Mouse (Mus musculus) hindbrain, embryonic 16.5 days (tissue): ENCODE results near the gene Pde6g. TPM values are rescaled to one million over a fixed set of nuclear protein-coding genes. Genes with fewer than 3 reads are reported as not detected.

ENCODE experiments used
- ATAC-seq: fragments of 200-750 bp; cut with Nextera tagmentation; 2 replicates; pipeline ENCODE4 v1.8.0; 2017; ENCODE audit warnings: moderate TSS enrichment, moderate library complexity
- H3K27ac ChIP-seq: fragments of 300-500 bp; sonication (generic); 2 replicates; pipeline ENCODE4 v1.5.1; 2014; ENCODE audit warnings: low read depth, mild to moderate bottlenecking, control low read depth, low read length, moderate library complexity
- H3K27me3 ChIP-seq: fragments of 300-500 bp; sonication (generic); replicated peaks from 2 replicates; pipeline ENCODE4 v1.6.1; 2014; ENCODE audit warnings: low read length; ENCODE audit not compliant: control insufficient read depth, insufficient read depth
- H3K36me3 ChIP-seq: fragments of 300-500 bp; sonication (generic); 2 replicates; pipeline ENCODE4 v1.6.1; 2014; ENCODE audit warnings: mild to moderate bottlenecking, low read length, moderate library complexity, mixed read lengths; ENCODE audit not compliant: control insufficient read depth, insufficient read depth
- H3K4me1 ChIP-seq: fragments of 300-500 bp; sonication (generic); 2 replicates; pipeline ENCODE4 v1.6.1; 2014; ENCODE audit warnings: low read depth, low read length; ENCODE audit not compliant: control insufficient read depth, insufficient read depth
- H3K4me2 ChIP-seq: fragments of 300-500 bp; sonication (generic); 2 replicates; pipeline ENCODE4 v1.6.1; 2014; ENCODE audit warnings: mild to moderate bottlenecking, low read length, control low read depth, moderate library complexity
- H3K4me3 ChIP-seq: fragments of 300-500 bp; sonication (generic); 2 replicates; pipeline ENCODE4 v1.5.1; 2014; ENCODE audit warnings: mild to moderate bottlenecking, low read length, control low read depth, moderate library complexity
- H3K9ac ChIP-seq: fragments of 300-500 bp; sonication (generic); 2 replicates; pipeline ENCODE4 v1.6.1; 2014; ENCODE audit warnings: low read depth, mild to moderate bottlenecking, control low read depth, low read length, moderate library complexity
- H3K9me3 ChIP-seq: fragments of 300-500 bp; sonication (generic); 2 replicates; pipeline ENCODE4 v1.6.1; 2014; ENCODE audit warnings: mild to moderate bottlenecking, low read length, moderate library complexity; ENCODE audit not compliant: control insufficient read depth
- WGBS: fragments of 180-500 bp; shearing (Covaris S2); extraction: QIAGEN DNeasy Blood & Tissue Kit; methylation state at CpG from one replicate; pipeline ENCODE4 v1.1.7; 2014; 5-methylcytosine and 5-hydroxymethylcytosine counted together
- polyA plus RNA-seq: library from polyadenylated mRNA; unstranded; fragments of >200 nt; fragmentation: Nextera tagmentation; extraction: Ambion mirVana; gene quantifications from 2 replicates; pipeline ENCODE4 v1.2.1, GENCODE M21; 2015

Pde6g gene
- polyA plus RNA-seq, 1 experiment from 2014 or later, result 0.30 TPM

DNA sequence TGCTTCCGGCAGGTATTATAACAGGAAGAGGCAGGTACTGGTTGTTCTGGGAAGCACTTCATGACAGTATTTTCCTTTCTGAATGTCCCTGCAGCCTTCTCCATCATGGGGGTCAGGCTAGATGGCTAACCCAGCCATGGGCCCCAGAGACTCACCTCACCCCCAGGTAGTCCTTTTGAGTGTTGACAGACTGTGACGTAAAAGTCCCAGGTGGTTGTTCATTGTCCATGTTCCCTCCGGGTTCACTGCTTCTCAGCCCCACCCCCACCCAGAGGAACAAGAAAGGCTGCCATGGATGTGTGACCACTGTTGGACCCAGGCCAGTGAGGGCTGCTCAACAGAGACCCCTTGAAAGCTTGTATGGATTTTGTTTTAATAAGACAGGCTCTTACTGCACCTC lies 40.1 kb upstream of the Pde6g start:
- peak overlapping the region; percentile 58; the same call in 1 of the 2 replicates for H3K27ac ChIP-seq
- H3K36me3 ChIP-seq, result peaks cover 28% of the 10 kb centered on the region; the same call in 1 of the 2 replicates
- 47% methylated on average over 3 of the region's 3 CpGs for WGBS
- peak overlapping the region; percentile 82; the same call in 1 of the 2 replicates for H3K9ac ChIP-seq
- H3K9me3 ChIP-seq, result no peaks in the 10 kb centered on the region
- peak overlapping the region; percentile 90 for H3K4me2 ChIP-seq
- no peak for ATAC-seq
- H3K4me1 ChIP-seq, result peaks cover 25% of the 10 kb centered on the region
- H3K27me3 ChIP-seq, result no peaks in the 10 kb centered on the region
- H3K4me3 ChIP-seq, result peak overlapping the region; percentile 85

- ATAC-seq, result no peak
- H3K4me1 ChIP-seq, result peaks cover 25% of the 10 kb centered on the region
- peak overlapping the region; percentile 58 for H3K27ac ChIP-seq
- WGBS, result 19% methylated on average over 3 of the region's 3 CpGs
- peaks cover 30% of the 10 kb centered on the region; the same call in 1 of the 2 replicates for H3K36me3 ChIP-seq
- no peaks in the 10 kb centered on the region for H3K9me3 ChIP-seq
- H3K4me2 ChIP-seq, result peak overlapping the region; percentile 90
- peak overlapping the region; percentile 82 for H3K9ac ChIP-seq
- peak overlapping the region; percentile 85 for H3K4me3 ChIP-seq
- no peaks in the 10 kb centered on the region for H3K27me3 ChIP-seq
Measured at GRCm38 (mm10) chr11:120492878-120493203, 39.5 kb upstream of the Pde6g start.

DNA sequence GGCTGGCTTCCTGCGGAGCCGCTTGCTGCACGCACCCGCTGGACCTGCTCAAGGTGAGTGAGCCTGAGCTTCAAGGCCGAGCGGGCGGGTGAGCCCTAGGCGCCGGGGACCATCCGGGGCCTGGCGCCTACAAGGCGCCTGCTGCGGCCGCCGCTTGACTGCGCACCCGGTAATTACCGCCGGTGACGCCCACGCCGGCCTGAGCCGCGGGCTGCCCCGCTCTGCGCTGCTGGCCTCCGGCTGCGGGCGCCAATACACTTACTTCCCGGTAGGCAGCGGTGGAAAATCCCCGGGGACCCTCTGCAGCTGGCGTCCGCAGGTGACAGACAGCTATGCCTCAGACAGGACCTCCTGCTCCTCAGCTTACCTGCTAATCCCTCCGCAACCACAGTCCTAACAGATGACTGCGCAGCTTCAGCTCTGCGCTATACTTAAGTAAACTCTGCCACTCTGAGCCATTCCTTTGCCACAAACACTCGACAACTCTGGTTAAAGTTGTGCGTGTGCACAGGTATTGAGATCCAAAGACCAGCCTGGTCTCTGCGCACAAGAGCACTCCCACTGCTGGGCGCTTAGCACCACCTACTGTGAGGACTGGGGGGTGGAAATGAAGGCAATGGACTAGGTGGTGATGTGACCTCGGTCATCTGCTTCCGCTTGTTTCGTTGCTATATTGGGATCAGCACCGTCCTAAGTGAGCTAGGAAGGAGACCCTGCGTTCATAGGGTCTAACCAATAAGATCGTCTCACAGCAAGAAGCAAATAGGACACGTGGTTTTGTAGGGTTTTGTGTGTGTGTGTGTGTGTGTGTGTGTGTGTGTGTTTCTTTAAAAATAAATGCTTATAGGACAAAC lies 39.0 kb upstream of the Pde6g start:
- H3K36me3 ChIP-seq, result peaks cover 33% of the 10 kb centered on the region
- under 1% methylated on average over 37 of the region's 48 CpGs for WGBS
- H3K27me3 ChIP-seq, result no peaks in the 10 kb centered on the region
- peaks cover 25% of the 10 kb centered on the region for H3K4me1 ChIP-seq
- no peaks in the 10 kb centered on the region for H3K9me3 ChIP-seq
- peak overlapping the region; percentile 82 for H3K9ac ChIP-seq
- peak; percentile 57 for ATAC-seq
- H3K4me3 ChIP-seq, result peak overlapping the region; percentile 85
- peak overlapping the region; percentile 90 for H3K4me2 ChIP-seq
- peak overlapping the region; percentile 83 for H3K27ac ChIP-seq

DNA sequence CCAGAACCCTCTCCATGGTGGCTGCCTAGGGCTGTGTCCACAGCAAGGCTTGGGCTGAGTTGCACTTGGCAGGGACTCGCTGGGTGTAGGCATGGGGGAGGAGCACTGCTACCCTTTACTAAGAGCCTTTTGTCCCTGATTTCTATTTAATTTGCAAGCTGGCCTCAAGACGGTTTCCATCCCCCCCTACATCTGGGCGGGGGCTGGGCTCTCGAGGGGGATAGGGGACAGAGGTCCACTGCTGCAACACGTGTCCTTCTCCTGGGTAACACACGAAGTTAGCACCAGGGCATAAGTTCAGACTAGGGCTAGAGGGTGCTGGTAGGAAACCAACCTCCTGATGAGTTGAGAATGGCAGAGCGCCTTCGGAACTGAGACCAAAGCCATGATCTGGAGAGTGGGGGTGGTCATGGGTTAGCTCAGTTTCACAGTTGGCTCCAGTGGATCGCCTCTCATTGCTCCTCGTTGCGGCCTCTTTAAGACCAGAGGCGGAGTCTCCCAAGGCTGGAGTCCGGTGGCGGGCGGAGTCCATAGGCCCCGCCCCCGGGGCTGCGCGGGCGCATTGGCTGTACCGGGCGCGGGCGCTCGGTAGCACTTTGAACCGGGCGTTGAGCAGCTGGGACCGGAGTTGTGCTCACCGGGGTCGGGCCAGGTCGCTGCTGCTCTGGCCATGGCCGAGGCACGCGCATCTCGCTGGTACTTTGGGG lies 38.2 kb upstream of the Pde6g start, which contains the start of gene Slc25a10:
Gene Slc25a10, plus strand, starts transcription at position 524 of the 707 bp plus-strand sequence.
- Histone ChIP-seq H3K4me3 (peak within 1 kb of the TSS; percentile 85), H3K27ac (peak within 1 kb of the TSS; percentile 83), H3K4me1 (peaks cover 25% of the 10 kb centered on the region), H3K36me3 (peaks cover 29% of the 10 kb centered on the region), H3K9ac (peak within 1 kb of the TSS; percentile 82), H3K27me3 (no peaks in the 10 kb centered on the region), H3K4me2 (peak within 1 kb of the TSS; percentile 90), H3K9me3 (no peaks in the 10 kb centered on the region)
- ATAC-seq, result peak; percentile 91
- 2% methylated on average over 35 of the region's 35 CpGs for WGBS

GRCm38 (mm10) chr11:120490291-120491046 lies 37.2 kb upstream of the Pde6g start:
- peaks cover 29% of the 10 kb centered on the region for H3K4me1 ChIP-seq
- no peaks in the 10 kb centered on the region for H3K9me3 ChIP-seq
- no peaks in the 10 kb centered on the region for H3K27me3 ChIP-seq
- H3K9ac ChIP-seq, result no peak overlapping the region
- peaks cover 25% of the 10 kb centered on the region for H3K36me3 ChIP-seq
- WGBS, result 43% methylated on average over 4 of the region's 4 CpGs
- H3K4me2 ChIP-seq, result peak overlapping the region; percentile 90; the same call in 1 of the 2 replicates
- no peak for ATAC-seq
- H3K4me3 ChIP-seq, result no peak overlapping the region
- H3K27ac ChIP-seq, result no peak overlapping the region; the same call in 1 of the 2 replicates

DNA sequence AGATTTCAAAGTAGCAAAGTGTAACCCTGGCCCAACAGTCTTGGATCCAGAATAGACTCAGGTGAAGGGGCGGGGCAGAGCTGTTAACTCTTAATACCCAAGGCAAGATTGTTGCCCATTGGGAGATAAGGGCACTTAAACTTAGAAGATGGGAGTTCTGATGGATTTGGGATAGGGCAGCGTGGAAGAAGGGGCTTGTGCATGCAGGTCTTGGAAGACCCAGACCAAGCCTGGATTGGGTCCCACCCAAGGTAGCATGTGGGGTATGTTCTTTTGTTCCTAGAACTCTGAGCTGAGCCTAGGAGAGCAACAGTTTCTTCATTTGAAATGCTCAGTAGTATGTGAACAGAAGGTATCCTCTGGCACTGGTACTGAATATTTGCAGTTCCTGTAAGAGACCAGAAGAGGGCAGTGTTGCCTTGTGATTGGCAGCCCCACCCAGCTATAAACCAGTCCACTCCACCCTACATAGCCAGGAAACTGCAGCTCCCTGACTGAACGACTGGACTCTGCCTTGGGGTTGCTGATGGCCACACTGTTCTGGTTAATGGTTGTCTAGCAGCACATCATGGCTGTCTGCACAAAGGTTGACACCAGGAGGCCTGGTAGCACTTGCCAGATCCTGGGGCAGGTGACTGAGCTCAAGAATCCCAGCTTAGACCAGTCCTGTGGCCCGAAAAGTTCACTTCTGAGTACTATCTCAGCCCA lies 35.9 kb upstream of the Pde6g start:
- H3K9me3 ChIP-seq, result no peaks in the 10 kb centered on the region
- no peak overlapping the region for H3K4me3 ChIP-seq
- H3K9ac ChIP-seq, result no peak overlapping the region
- 61% methylated on average over 4 of the region's 4 CpGs for WGBS
- ATAC-seq, result no peak
- peaks cover 34% of the 10 kb centered on the region for H3K4me1 ChIP-seq
- no peaks in the 10 kb centered on the region for H3K27me3 ChIP-seq
- H3K4me2 ChIP-seq, result no peak overlapping the region
- no peak overlapping the region for H3K27ac ChIP-seq
- H3K36me3 ChIP-seq, result peaks cover 21% of the 10 kb centered on the region

GRCm38 (mm10) chr11:120488516-120488915 lies 35.2 kb upstream of the Pde6g start:
- no peak for ATAC-seq
- H3K27me3 ChIP-seq, result no peaks in the 10 kb centered on the region
- H3K9ac ChIP-seq, result no peak overlapping the region
- WGBS, result 77% methylated on average over 4 of the region's 4 CpGs
- H3K4me2 ChIP-seq, result no peak overlapping the region
- H3K9me3 ChIP-seq, result no peaks in the 10 kb centered on the region
- H3K27ac ChIP-seq, result no peak overlapping the region
- H3K36me3 ChIP-seq, result peaks cover 21% of the 10 kb centered on the region
- no peak overlapping the region for H3K4me3 ChIP-seq
- peaks cover 38% of the 10 kb centered on the region for H3K4me1 ChIP-seq

DNA sequence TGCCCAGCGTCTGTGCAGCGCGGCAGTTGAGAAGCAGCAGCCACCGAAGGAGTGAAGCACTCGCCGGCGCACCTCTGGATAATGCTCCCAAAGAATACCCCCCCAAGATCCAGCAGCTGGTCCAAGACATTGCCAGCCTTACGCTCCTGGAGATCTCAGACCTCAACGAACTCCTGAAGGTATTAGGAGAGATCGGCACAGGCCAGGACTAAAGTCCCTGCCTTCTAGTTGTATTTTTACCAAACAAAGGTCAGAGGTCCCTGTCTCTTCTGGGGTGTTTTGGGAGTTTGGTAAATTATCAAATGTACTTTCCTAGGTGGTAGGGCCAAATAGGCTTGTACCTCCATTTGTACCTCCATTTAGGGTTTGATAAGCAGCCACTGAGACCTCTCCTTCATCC lies 32.0 kb upstream of the Pde6g start:
- peaks cover 36% of the 10 kb centered on the region for H3K36me3 ChIP-seq
- 11% methylated on average over 10 of the region's 10 CpGs for WGBS
- H3K9ac ChIP-seq, result peak overlapping the region; percentile 93
- H3K4me2 ChIP-seq, result peak overlapping the region; percentile 76
- no peaks in the 10 kb centered on the region for H3K9me3 ChIP-seq
- H3K27ac ChIP-seq, result peak overlapping the region; percentile 85
- H3K4me1 ChIP-seq, result peaks cover 16% of the 10 kb centered on the region
- peak overlapping the region; percentile 97 for H3K4me3 ChIP-seq
- ATAC-seq, result no peak
- H3K27me3 ChIP-seq, result no peaks in the 10 kb centered on the region
